Mouse (Mus musculus) lung, embryonic 15.5 days (tissue): ENCODE data around the gene Prmt1. TPM values are rescaled to one million over a fixed set of nuclear protein-coding genes. Genes with fewer than 3 reads are reported as not detected.

ENCODE experiments used
- ATAC-seq: fragments of 200-750 bp; cut with Nextera tagmentation; 2 replicates; pipeline ENCODE4 v1.8.0; 2017; ENCODE audit warnings: moderate number of reproducible peaks, borderline replicate concordance; ENCODE audit not compliant: low FRiP score, low TSS enrichment; ENCODE audit errors: extremely low read depth
- H3K27ac ChIP-seq: fragments of 300-500 bp; sonication (generic); 2 replicates; pipeline ENCODE4 v1.5.1; 2015; ENCODE audit warnings: moderate library complexity, mild to moderate bottlenecking, inconsistent platforms
- H3K27me3 ChIP-seq: fragments of 300-500 bp; sonication (generic); 2 replicates; pipeline ENCODE4 v1.6.1; 2015; ENCODE audit warnings: inconsistent platforms
- H3K36me3 ChIP-seq: fragments of 300-500 bp; sonication (generic); 2 replicates; pipeline ENCODE4 v1.6.1; 2015; ENCODE audit warnings: inconsistent platforms
- H3K4me1 ChIP-seq: fragments of 300-500 bp; sonication (generic); 2 replicates; pipeline ENCODE4 v1.6.1; 2015; ENCODE audit warnings: inconsistent platforms
- H3K4me2 ChIP-seq: fragments of 300-500 bp; sonication (generic); 2 replicates; pipeline ENCODE4 v1.6.1; 2015; ENCODE audit warnings: inconsistent platforms, mild to moderate bottlenecking, moderate library complexity
- H3K4me3 ChIP-seq: fragments of 300-500 bp; sonication (generic); 2 replicates; pipeline ENCODE4 v1.5.1; 2015; ENCODE audit warnings: mild to moderate bottlenecking, inconsistent platforms
- H3K9ac ChIP-seq: fragments of 300-500 bp; sonication (generic); 2 replicates; pipeline ENCODE4 v1.6.1; 2015; ENCODE audit warnings: inconsistent platforms
- H3K9me3 ChIP-seq: fragments of 300-500 bp; sonication (generic); 2 replicates; pipeline ENCODE4 v1.6.1; 2016; ENCODE audit warnings: inconsistent platforms
- WGBS: fragments of 180-500 bp; shearing (Covaris S2); methylation state at CpG from one replicate; pipeline ENCODE4 v1.1.7; 2015; 5-methylcytosine and 5-hydroxymethylcytosine counted together
- polyA plus RNA-seq: library from polyadenylated mRNA; unstranded; fragments of >200 nt; fragmentation: Nextera tagmentation; extraction: Ambion mirVana; gene quantifications from 2 replicates; pipeline ENCODE4 v1.2.1, GENCODE M21; 2015

Gene Prmt1
- polyA plus RNA-seq, 1 experiment from 2014 or later, result 545 TPM

DNA sequence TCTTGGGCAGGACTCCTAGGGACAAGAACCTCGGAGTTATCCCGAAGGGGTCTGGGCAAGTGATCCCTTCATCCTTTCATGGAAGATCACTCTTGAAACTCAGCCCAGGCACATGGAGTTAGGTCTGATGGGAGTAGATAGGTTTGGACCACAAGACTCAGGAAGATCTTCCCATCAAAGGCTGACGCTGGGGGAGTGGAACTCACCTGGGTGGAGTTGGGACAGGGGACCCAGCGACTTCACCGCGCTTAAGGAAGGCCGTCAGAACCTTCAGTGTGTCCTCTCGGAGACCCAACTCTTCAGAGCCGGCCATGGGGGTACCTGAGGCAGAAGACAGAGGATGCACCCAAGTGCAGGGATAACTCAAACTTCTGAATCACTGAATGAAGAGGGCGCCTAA, 10.3 kb upstream of the Prmt1 start:
- H3K36me3 ChIP-seq, result peaks cover 61% of the 10 kb centered on the region
- peak overlapping the region; percentile 72 for H3K9ac ChIP-seq
- H3K4me3 ChIP-seq, result peak overlapping the region; percentile 66
- H3K27ac ChIP-seq, result peak overlapping the region; percentile 82
- ATAC-seq, result no peak
- H3K4me1 ChIP-seq, result peaks cover 33% of the 10 kb centered on the region
- 10% methylated on average over 10 of the region's 10 CpGs for WGBS
- no peaks in the 10 kb centered on the region for H3K27me3 ChIP-seq
- peak overlapping the region; percentile 92 for H3K4me2 ChIP-seq
- no peaks in the 10 kb centered on the region for H3K9me3 ChIP-seq

DNA sequence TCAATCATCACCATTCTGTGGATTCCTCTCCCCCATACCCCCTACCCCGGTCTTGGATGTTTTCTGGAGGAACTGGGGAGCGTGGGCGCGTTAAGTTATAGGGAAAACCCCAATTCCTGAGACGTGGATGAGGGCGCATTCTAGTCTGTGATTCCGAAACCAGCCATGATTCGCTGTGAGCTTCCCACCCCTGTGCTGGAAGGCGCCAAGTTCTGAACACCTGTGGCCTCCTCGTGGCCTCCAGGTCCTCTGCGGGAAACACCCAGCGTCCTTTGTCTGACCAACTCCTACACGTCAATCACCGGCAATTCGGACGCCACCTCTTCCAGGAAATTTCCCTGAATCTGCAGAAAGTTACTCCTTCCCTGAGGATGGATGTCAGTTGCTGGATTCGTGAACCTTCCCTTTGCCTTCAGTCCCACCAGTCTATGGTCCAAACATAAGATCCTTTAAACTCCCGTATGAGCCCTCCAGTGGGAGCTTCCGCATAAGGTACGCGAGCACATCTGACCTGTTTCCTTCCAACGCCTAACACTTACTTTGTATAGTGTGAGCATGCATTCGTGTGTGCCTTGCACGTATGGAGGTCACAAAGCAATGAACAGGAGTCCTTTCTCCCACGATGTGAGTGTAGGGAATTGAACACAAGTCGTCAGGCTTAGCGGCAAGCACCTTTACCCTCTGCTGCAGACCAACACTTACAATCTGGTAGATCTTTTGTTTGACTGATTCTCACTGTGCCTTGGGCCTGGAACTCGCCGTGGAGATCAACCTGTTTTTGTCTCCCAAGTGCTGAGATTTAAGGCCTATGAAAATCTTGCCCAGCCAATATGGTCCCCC, 731 bp upstream of the Prmt1 start:
- peak overlapping the region; percentile 62 for H3K4me2 ChIP-seq
- WGBS, result under 1% methylated on average over 29 of the region's 29 CpGs
- H3K36me3 ChIP-seq, result peaks cover 21% of the 10 kb centered on the region
- peak overlapping the region; percentile 93 for H3K27ac ChIP-seq
- H3K27me3 ChIP-seq, result no peaks in the 10 kb centered on the region
- H3K4me3 ChIP-seq, result peak overlapping the region; percentile 84
- H3K9ac ChIP-seq, result peak overlapping the region; percentile 76
- peaks cover 37% of the 10 kb centered on the region for H3K4me1 ChIP-seq
- peak; percentile 9; the same call in 1 of the 2 replicates for ATAC-seq
- no peaks in the 10 kb centered on the region for H3K9me3 ChIP-seq

DNA sequence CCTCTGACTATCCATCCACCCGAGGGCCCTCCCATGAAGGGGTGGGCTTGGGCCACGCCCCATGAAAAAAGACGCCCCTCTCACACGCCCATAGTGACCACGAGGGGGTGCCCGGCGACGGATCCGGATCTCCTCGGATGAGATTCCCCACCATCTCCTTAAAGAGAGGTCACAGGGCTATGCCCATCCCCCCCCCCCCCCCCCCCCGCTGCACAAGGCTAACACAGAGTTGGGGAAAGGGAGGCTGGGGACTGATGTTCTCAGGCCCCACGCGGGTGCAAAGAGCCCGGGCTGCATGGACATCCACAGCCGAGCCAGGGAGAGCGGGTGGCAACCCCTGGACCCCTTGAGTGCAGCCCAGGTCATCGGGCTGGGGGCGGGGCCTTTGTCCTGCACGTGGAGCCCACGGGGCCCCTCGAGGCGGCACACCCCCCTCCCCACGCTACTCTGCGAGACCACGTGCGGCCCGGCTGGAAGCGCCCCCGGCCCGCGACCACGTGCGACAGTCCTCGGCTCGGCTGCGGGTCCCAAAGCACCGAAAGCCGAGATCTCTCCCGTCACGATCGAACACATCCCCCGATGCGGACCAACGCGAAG, 675 bp downstream of the Prmt1 start:
- Histone ChIP-seq H3K4me1 (peaks cover 37% of the 10 kb centered on the region), H3K27ac (peak overlapping the region; percentile 95), H3K27me3 (no peaks in the 10 kb centered on the region), H3K4me2 (peak overlapping the region; percentile 77), H3K9ac (peak overlapping the region; percentile 97), H3K36me3 (peaks cover 22% of the 10 kb centered on the region), H3K4me3 (peak overlapping the region; percentile 84), H3K9me3 (no peaks in the 10 kb centered on the region)
- ATAC-seq, result peak; percentile 19
- WGBS, result 2% methylated on average over 42 of the region's 45 CpGs

DNA sequence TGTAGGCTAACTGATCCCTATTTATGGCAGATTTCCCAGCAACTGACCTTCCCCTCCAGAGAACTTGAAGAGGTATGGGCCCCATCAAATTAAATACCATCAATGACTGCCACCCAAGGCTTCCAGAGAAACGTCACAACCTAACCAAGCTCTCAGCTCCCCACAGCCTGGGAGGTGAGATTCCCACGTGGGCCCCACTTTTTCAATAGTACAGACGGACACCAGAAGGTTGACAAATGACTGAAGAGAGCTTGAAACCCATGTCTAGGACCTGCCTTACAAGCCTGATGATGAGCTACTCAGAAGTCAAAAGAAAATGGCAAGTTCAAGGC, 1.6 kb downstream of the Prmt1 start:
- H3K4me2 ChIP-seq, result peak overlapping the region; percentile 77
- no peak overlapping the region for H3K9ac ChIP-seq
- H3K36me3 ChIP-seq, result peaks cover 28% of the 10 kb centered on the region
- WGBS, result 23% methylated on average over 3 of the region's 3 CpGs
- H3K4me3 ChIP-seq, result peak overlapping the region; percentile 84
- peak overlapping the region; percentile 95 for H3K27ac ChIP-seq
- H3K27me3 ChIP-seq, result no peaks in the 10 kb centered on the region
- H3K4me1 ChIP-seq, result peaks cover 37% of the 10 kb centered on the region
- H3K9me3 ChIP-seq, result no peaks in the 10 kb centered on the region
- ATAC-seq, result no peak

DNA sequence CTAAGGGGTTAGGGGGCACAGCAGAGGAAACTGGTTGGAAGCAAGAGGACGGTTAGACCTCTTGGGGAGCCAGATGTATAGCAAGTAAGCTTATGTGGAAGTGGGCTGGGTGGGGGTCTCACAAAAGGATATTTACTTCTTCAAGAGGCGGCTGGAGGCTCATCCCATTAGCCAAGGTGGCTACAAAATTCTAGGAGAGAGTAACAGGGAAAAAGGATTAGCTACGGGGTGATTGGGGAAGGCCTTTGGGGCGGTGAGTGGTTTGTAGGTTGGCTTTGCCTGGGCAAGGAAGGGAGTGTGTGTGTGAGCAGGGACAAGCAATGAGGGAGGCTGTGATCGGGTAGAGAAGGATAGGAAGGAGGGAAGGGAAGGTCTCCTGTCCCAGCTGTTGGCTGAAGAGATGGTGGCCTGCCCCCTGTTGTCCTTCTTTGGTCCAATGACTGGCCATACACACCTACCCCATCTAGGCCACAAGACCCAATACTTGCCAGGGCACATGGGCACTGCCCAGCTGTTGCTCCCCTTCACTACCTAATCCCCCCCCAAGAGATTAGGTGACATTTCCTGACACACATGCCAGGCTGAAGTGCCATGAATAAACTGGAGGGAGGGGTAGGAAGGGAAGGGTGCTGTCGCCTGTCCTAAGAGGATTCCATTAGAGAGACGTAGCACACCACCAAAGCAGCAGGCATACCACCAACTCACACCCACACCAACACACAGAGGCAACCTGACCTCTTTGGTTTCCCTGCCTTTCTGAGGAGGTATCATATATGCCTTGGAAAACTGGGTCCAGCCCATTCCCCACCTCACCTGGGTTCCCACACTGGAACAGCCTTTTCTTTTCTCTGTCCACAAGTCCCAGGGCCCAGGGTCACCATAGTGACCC, 2.2 kb downstream of the Prmt1 start:
- no peak for ATAC-seq

DNA sequence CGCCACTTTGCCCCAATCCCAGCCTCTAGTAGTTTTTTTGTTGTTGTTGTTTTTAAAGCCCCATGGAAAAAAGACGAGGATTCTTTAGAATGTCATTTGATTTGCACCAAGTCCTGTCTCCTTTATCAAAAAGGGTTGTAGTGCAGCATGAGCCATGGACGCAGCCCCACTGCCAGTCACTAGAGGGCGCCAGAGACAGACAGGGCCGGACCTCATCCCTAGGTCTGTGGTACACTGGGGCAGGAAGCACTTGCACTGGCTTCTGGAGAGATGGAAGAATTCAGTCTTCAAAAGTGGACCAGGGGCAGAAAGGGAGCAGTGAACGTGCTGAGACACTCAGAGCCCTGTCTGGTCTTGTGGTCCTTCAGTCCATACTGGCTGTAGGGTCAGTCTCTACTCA, 3.3 kb downstream of the Prmt1 start:
- 32% methylated on average over 6 of the region's 6 CpGs for WGBS
- Histone ChIP-seq H3K4me1 (peaks cover 27% of the 10 kb centered on the region), H3K27ac (no peak overlapping the region), H3K4me3 (no peak overlapping the region), H3K9ac (no peak overlapping the region), H3K36me3 (peaks cover 42% of the 10 kb centered on the region), H3K27me3 (no peaks in the 10 kb centered on the region), H3K9me3 (no peaks in the 10 kb centered on the region), H3K4me2 (no peak overlapping the region)
- no peak for ATAC-seq

More for the DNA sequence above, 2.2 kb downstream of the Prmt1 start:
- 63% methylated on average over 7 of the region's 7 CpGs for WGBS
- Histone ChIP-seq H3K4me3 (peak overlapping the region; percentile 84), H3K9me3 (no peaks in the 10 kb centered on the region), H3K4me2 (peak overlapping the region; percentile 77), H3K9ac (no peak overlapping the region), H3K4me1 (peaks cover 36% of the 10 kb centered on the region), H3K27me3 (no peaks in the 10 kb centered on the region), H3K36me3 (peaks cover 32% of the 10 kb centered on the region), H3K27ac (no peak overlapping the region)

DNA sequence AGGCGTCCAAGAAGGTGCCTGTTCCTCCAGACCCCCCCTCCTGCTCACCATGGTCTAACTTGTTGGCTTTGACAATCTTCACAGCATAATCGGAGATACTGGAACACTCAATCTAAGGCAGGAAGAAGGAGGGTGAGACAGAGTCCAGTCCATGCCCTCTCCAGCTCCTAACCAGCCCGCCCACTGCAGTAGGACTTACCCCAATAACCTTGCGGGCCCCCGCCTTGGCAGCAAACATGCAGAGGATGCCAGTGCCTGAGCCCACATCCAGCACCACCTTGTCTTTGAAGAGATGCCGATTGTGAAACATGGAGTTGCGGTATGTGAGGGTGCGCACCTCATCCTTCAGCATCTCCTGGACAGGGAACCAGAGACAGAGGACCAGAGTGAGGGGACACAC, 4.8 kb downstream of the Prmt1 start:
- H3K27me3 ChIP-seq, result no peaks in the 10 kb centered on the region
- no peak for ATAC-seq
- H3K4me3 ChIP-seq, result no peak overlapping the region
- no peaks in the 10 kb centered on the region for H3K9me3 ChIP-seq
- H3K9ac ChIP-seq, result no peak overlapping the region
- H3K27ac ChIP-seq, result no peak overlapping the region
- H3K36me3 ChIP-seq, result peaks cover 58% of the 10 kb centered on the region
- H3K4me2 ChIP-seq, result no peak overlapping the region
- WGBS, result 97% methylated on average over 8 of the region's 8 CpGs
- peaks cover 23% of the 10 kb centered on the region for H3K4me1 ChIP-seq

DNA sequence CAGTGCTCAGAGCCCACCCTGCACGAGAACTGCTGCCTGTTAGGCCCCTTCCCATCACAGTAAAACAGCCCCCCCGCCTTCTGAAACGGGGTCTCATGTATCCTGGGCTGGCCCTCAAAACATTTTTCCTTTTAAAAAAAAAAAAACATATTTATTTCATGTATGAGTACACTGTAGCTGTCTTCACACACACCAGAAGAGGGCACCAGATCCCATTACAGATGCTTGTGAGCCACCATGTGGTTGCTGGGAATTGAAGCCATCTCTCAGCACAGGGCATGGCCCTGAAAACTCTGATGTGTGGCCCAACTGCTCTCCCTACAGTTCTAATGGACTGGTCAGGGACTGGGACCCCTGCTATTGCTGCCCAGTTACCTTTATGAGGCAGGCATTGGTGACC, 8.1 kb downstream of the Prmt1 start:
- no peak for ATAC-seq
- Histone ChIP-seq H3K9me3 (no peaks in the 10 kb centered on the region), H3K27ac (no peak overlapping the region), H3K9ac (no peak overlapping the region), H3K27me3 (no peaks in the 10 kb centered on the region), H3K36me3 (peaks cover 64% of the 10 kb centered on the region), H3K4me2 (no peak overlapping the region), H3K4me1 (peaks cover 7% of the 10 kb centered on the region; the same call in 1 of the 2 replicates), H3K4me3 (no peak overlapping the region)
- 85% methylated on average over 3 of the region's 3 CpGs for WGBS

DNA sequence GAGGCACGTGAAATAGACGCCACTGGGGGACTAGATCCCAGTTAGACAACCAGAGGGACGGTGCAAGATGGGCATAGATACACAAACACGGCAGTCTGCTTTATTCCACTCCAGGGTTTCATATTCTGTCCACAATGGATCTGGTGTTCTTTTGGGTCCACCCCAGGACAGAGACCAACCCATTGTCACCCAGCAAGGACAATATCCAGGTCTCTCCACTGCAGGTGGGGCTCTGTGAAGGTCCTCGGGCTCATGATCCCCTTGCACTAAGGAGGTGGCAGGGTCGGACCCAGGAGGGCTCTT, 11.3 kb downstream of the Prmt1 start:
- WGBS, result 15% methylated on average over 6 of the region's 6 CpGs
- no peaks in the 10 kb centered on the region for H3K27me3 ChIP-seq
- H3K9ac ChIP-seq, result no peak overlapping the region
- H3K36me3 ChIP-seq, result peaks cover 42% of the 10 kb centered on the region
- no peak overlapping the region for H3K4me3 ChIP-seq
- H3K27ac ChIP-seq, result 0 out of 2 replicates have a peak overlapping the region, but pooled peaks have one; percentile 7
- no peak for ATAC-seq
- H3K4me2 ChIP-seq, result peak overlapping the region; percentile 78; the same call in 1 of the 2 replicates
- H3K4me1 ChIP-seq, result peaks cover 15% of the 10 kb centered on the region
- H3K9me3 ChIP-seq, result no peaks in the 10 kb centered on the region

DNA sequence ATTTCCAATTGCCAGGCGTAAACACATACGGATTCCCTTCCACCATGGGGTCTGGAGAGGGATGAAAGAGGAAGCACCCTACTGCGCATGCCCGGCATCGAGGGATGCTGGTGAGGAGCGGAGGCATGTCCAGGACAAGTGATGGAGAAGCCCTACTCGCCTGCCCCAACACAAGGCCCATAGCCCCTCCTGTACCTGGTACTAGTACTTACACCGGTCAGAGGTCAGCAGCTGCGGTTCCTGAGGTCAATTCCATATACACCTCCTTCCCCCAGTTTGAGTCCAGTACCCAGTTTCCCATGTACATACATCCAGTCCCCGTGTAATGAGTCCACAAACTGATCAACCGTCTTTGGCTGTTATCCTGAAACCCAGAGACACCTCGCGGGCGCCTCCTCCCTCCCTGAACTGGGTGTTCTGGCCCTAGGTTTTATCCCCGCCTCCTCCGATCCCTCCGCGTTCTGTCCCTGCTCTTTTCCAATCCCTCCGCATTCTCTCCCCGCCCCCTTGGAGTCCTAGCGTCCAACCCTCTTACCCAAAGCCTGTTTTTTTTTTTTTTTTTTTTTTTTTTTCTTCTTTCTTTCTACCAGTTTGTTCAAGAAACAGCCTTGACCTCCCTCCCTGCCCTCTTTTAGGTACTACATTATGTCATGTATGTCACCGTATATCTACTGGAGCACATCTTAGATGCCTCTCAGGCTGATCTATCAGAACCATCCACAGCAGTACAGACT, 11.8 kb downstream of the Prmt1 start, which contains the start of gene Cpt1c:
Gene Cpt1c, minus strand, starts transcription at position 469 of the 734 bp plus-strand sequence.
- ATAC-seq, result no peak; the same call in 1 of the 2 replicates
- WGBS, result 2% methylated on average over 22 of the region's 22 CpGs
- peak within 1 kb of the TSS; percentile 46 for H3K4me3 ChIP-seq

More for the DNA sequence above, 11.8 kb downstream of the Prmt1 start, which contains the start of gene Cpt1c:
- Histone ChIP-seq H3K9ac (peak within 1 kb of the TSS; percentile 32; the same call in 1 of the 2 replicates), H3K36me3 (peaks cover 37% of the 10 kb centered on the region), H3K27me3 (no peaks in the 10 kb centered on the region), H3K9me3 (no peaks in the 10 kb centered on the region), H3K27ac (peak within 1 kb of the TSS; percentile 52; the same call in 1 of the 2 replicates), H3K4me1 (peaks cover 15% of the 10 kb centered on the region), H3K4me2 (peak within 1 kb of the TSS; percentile 78)
